Comparison of ENCODE assay signal across 8 mouse cellular contexts in the genomic region with DNA sequence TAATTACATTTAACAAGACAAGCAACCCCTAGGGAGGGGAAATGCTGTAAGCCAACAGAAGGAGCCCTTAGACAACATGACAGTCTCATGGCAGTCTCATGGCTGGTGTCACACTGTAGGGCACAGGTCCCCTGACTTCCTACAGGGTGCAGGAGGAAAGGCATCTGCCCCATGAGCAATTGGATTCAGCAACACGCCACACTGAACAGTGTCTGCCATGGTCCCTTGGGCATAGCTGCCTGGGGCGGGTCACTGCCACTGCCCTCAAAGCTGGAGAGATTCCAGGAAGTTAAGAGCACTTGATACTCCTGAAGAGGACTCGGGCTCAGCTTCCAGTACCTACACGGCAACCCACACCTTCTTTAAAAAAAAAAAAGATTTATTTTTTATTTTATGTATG. TPM values are rescaled to one million over a fixed set of nuclear protein-coding genes. Genes with fewer than 3 reads are reported as not detected.
DNase-seq lines count a peak whose midpoint lies in the region; ATAC-seq and TF ChIP-seq lines count a peak whose summit lies in the region.

No protein-coding gene starts in this region.

- no peak for ATAC-seq in neural tube, embryonic 11.5 days (ENCODE audit: insufficient read depth, low FRiP score, low TSS enrichment)
- ATAC-seq in hindbrain, embryonic 14.5 days (ENCODE audit: low FRiP score), result no peak
- ATAC-seq in liver, postnatal 0 days, result no peak
- no peak for ATAC-seq in stomach, embryonic 14.5 days (ENCODE audit: insufficient number of reproducible peaks, insufficient read depth, low FRiP score, low read depth)

- peaks cover 5% of the 10 kb centered on the region for H3K4me1 ChIP-seq in neural tube, embryonic 11.5 days (ENCODE audit: control insufficient read depth, insufficient read depth, low read length)
- H3K4me1 ChIP-seq in hindbrain, embryonic 14.5 days (replicated peaks; ENCODE audit: control insufficient read depth, insufficient read depth, low read length), result peaks cover 30% of the 10 kb centered on the region
- peaks cover 63% of the 10 kb centered on the region for H3K4me1 ChIP-seq in liver, postnatal 0 days (ENCODE audit: insufficient read depth)
- H3K4me1 ChIP-seq in stomach, embryonic 14.5 days (ENCODE audit: control insufficient read depth, insufficient read depth, low read length), result peaks cover 25% of the 10 kb centered on the region; the same call in 1 of the 2 replicates

- H3K27me3 ChIP-seq in neural tube, embryonic 11.5 days (ENCODE audit: control insufficient read depth, insufficient read depth, low read length), result no peaks in the 10 kb centered on the region
- no peaks in the 10 kb centered on the region for H3K27me3 ChIP-seq in hindbrain, embryonic 14.5 days (ENCODE audit: control insufficient read depth, insufficient read depth, low read length)
- no peaks in the 10 kb centered on the region for H3K27me3 ChIP-seq in liver, postnatal 0 days (ENCODE audit: insufficient read depth, low read length)
- no peaks in the 10 kb centered on the region for H3K27me3 ChIP-seq in stomach, embryonic 14.5 days (ENCODE audit: control insufficient read depth, insufficient read depth, low read length)

- TF ChIP-seq CTCF in liver, postnatal 0 days (IDR thresholded peaks at IDR 0.05; ENCODE audit: low read depth), result no peak

- no peak overlapping the region for H3K27ac ChIP-seq in neural tube, embryonic 11.5 days (ENCODE audit: low read depth, low read length)
- H3K27ac ChIP-seq in hindbrain, embryonic 14.5 days, result peak overlapping the region; percentile 93
- peak overlapping the region; percentile 99 for H3K27ac ChIP-seq in liver, postnatal 0 days (ENCODE audit: low read depth)
- H3K27ac ChIP-seq in stomach, embryonic 14.5 days (ENCODE audit: low read length), result peak overlapping the region; percentile 56; the same call in 1 of the 2 replicates

- 69% methylated on average over 4 of the region's 4 CpGs for WGBS in neural tube, embryonic 11.5 days
- 60% methylated on average over 4 of the region's 4 CpGs for WGBS in hindbrain, embryonic 14.5 days
- 41% methylated on average over 4 of the region's 4 CpGs for WGBS in liver, postnatal 0 days (ENCODE audit: insufficient replicate concordance)
- 68% methylated on average over 4 of the region's 4 CpGs for WGBS in stomach, embryonic 14.5 days

- no peaks in the 10 kb centered on the region for H3K9me3 ChIP-seq in neural tube, embryonic 11.5 days (ENCODE audit: control insufficient read depth, low read length)
- no peaks in the 10 kb centered on the region for H3K9me3 ChIP-seq in hindbrain, embryonic 14.5 days (ENCODE audit: control insufficient read depth, low read length)
- H3K9me3 ChIP-seq in liver, postnatal 0 days (ENCODE audit: low read length), result no peaks in the 10 kb centered on the region
- no peaks in the 10 kb centered on the region for H3K9me3 ChIP-seq in stomach, embryonic 14.5 days (ENCODE audit: control insufficient read depth, low read depth, low read length)

- H3K36me3 ChIP-seq in neural tube, embryonic 11.5 days (ENCODE audit: control insufficient read depth, insufficient read depth, low read length), result no peaks in the 10 kb centered on the region
- H3K36me3 ChIP-seq in hindbrain, embryonic 14.5 days (replicated peaks; ENCODE audit: control insufficient read depth, insufficient read depth), result no peaks in the 10 kb centered on the region
- H3K36me3 ChIP-seq in liver, postnatal 0 days (replicated peaks; ENCODE audit: insufficient read depth, low read length), result no peaks in the 10 kb centered on the region
- no peaks in the 10 kb centered on the region for H3K36me3 ChIP-seq in stomach, embryonic 14.5 days (ENCODE audit: control insufficient read depth, insufficient read depth, low read length)

- no peak overlapping the region for H3K4me3 ChIP-seq in neural tube, embryonic 11.5 days (ENCODE audit: low read depth, low read length)
- H3K4me3 ChIP-seq in hindbrain, embryonic 14.5 days (replicated peaks; ENCODE audit: low read length), result no peak overlapping the region
- no peak overlapping the region for H3K4me3 ChIP-seq in liver, postnatal 0 days (ENCODE audit: low read depth, low read length)
- H3K4me3 ChIP-seq in stomach, embryonic 14.5 days (ENCODE audit: low read depth, low read length), result no peak overlapping the region

- no peak overlapping the region for H3K9ac ChIP-seq in neural tube, embryonic 11.5 days (ENCODE audit: low read length)
- 0 out of 2 replicates have a peak overlapping the region, but pooled peaks have one; percentile 11 for H3K9ac ChIP-seq in hindbrain, embryonic 14.5 days
- peak overlapping the region; percentile 53 for H3K9ac ChIP-seq in liver, postnatal 0 days (replicated peaks)
- H3K9ac ChIP-seq in stomach, embryonic 14.5 days (replicated peaks; ENCODE audit: low read depth, low read length), result no peak overlapping the region

- TF ChIP-seq EP300 in liver, postnatal 0 days (IDR thresholded peaks at IDR 0.05; ENCODE audit: low read depth), result no peak

- DNase-seq in neural tube, embryonic 11.5 days (ENCODE audit: low spot score), result no peak
- DNase-seq in neural tube, embryonic 10.5 days (ENCODE audit: extremely low spot score, low spot score), result no peak
- DNase-seq in hindbrain, embryonic 14.5 days (ENCODE audit: low spot score), result no peak
- no peak for DNase-seq in liver, postnatal 0 days
- DNase-seq in cerebellum, postnatal 25 days, result no peak
- DNase-seq in layer of hippocampus, postnatal 36 days, result no peak
- DNase-seq in spleen, adult 12 weeks (ENCODE audit: low spot score), result no peak

- H3K4me2 ChIP-seq in neural tube, embryonic 11.5 days (ENCODE audit: low read depth), result 0 out of 2 replicates have a peak overlapping the region, but pooled peaks have one; percentile 7
- H3K4me2 ChIP-seq in hindbrain, embryonic 14.5 days (replicated peaks), result peak overlapping the region; percentile 69
- peak overlapping the region; percentile 91 for H3K4me2 ChIP-seq in liver, postnatal 0 days (ENCODE audit: low read depth, low read length)
- H3K4me2 ChIP-seq in stomach, embryonic 14.5 days (replicated peaks; ENCODE audit: low read depth, low read length), result peak overlapping the region; percentile 81; the same call in 1 of the 2 replicates

RNA-seq across cellular contexts. Expression of gene Pla2g6, which starts 1.9 kb away (rescaled TPM):
- 21.9 and 22.9 TPM in 2 replicates for polyA plus RNA-seq in neural tube, embryonic 11.5 days (2014; fragmentation: Nextera tagmentation; extraction: Ambion mirVana)
- 21.2 and 22.9 TPM in 2 replicates for polyA plus RNA-seq in hindbrain, embryonic 14.5 days (2014; fragmentation: Nextera tagmentation; extraction: Ambion mirVana)
- 18.5 and 18.8 TPM in 2 replicates for polyA plus RNA-seq in liver, postnatal 0 days (2015; fragmentation: Nextera tagmentation; extraction: Ambion mirVana)
- 16.6 and 17.4 TPM in 2 replicates for polyA plus RNA-seq in stomach, embryonic 14.5 days (2014; fragmentation: Nextera tagmentation; extraction: Ambion mirVana)
- total RNA-seq in layer of hippocampus, postnatal 36 days (2021), result 10 to 100 TPM; 22.3 to 23.1 TPM

RNA-seq across cellular contexts. Expression of gene Maff, which starts 20.2 kb away (rescaled TPM):
- 1.2 and 2.9 TPM in 2 replicates for polyA plus RNA-seq in neural tube, embryonic 11.5 days (2014; fragmentation: Nextera tagmentation; extraction: Ambion mirVana)
- polyA plus RNA-seq in hindbrain, embryonic 14.5 days (2014; fragmentation: Nextera tagmentation; extraction: Ambion mirVana), result 1.1 TPM in 2 replicates
- 0.94 and 1.1 TPM in 2 replicates for polyA plus RNA-seq in liver, postnatal 0 days (2015; fragmentation: Nextera tagmentation; extraction: Ambion mirVana)
- 4.2 and 6.1 TPM in 2 replicates for polyA plus RNA-seq in stomach, embryonic 14.5 days (2014; fragmentation: Nextera tagmentation; extraction: Ambion mirVana)
- total RNA-seq in layer of hippocampus, postnatal 36 days (2021), result 1 to 10 TPM; 1.4 to 2.3 TPM

RNA-seq across cellular contexts. Expression of gene Baiap2l2, which starts 40.9 kb away (rescaled TPM):
- polyA plus RNA-seq in neural tube, embryonic 11.5 days (2014; fragmentation: Nextera tagmentation; extraction: Ambion mirVana), result 1.9 and 2.3 TPM in 2 replicates
- polyA plus RNA-seq in hindbrain, embryonic 14.5 days (2014; fragmentation: Nextera tagmentation; extraction: Ambion mirVana), result 2.3 and 2.6 TPM in 2 replicates
- polyA plus RNA-seq in liver, postnatal 0 days (2015; fragmentation: Nextera tagmentation; extraction: Ambion mirVana), result 1.2 and 2.1 TPM in 2 replicates
- polyA plus RNA-seq in stomach, embryonic 14.5 days (2014; fragmentation: Nextera tagmentation; extraction: Ambion mirVana), result 5.9 and 8.6 TPM in 2 replicates
- total RNA-seq in layer of hippocampus, postnatal 36 days (2021), result 1 to 10 TPM; 1.8 to 2.6 TPM

Comparison
In these comparisons a context has a peak if more than half of its experiments do, and no peak if none do; other contexts are left out.
1. H3K4me2 ChIP-seq: peak in every context shown above with its lines; median percentile 91 in liver, postnatal 0 days; 81 in stomach, embryonic 14.5 days; 69 in hindbrain, embryonic 14.5 days; 7 in neural tube, embryonic 11.5 days.
2. H3K9ac ChIP-seq: peak in hindbrain, embryonic 14.5 days (single experiment) and liver, postnatal 0 days (single experiment); none in neural tube, embryonic 11.5 days (single experiment) and stomach, embryonic 14.5 days (single experiment).